Mouse (Mus musculus) liver, postnatal 0 days (tissue): Measurements from ENCODE around the gene Il13.

Experiments used
- CTCF ChIP-seq: sonication (generic); IDR thresholded peaks from 2 replicates; pipeline ENCODE4 v1.5.1; 2016; ENCODE audit warnings: antibody characterized with exemption, low read depth
- EP300 ChIP-seq: IDR thresholded peaks from 2 replicates; pipeline ENCODE4 v1.6.1; 2016; ENCODE audit warnings: antibody characterized with exemption, low read depth, mild to moderate bottlenecking

DNA sequence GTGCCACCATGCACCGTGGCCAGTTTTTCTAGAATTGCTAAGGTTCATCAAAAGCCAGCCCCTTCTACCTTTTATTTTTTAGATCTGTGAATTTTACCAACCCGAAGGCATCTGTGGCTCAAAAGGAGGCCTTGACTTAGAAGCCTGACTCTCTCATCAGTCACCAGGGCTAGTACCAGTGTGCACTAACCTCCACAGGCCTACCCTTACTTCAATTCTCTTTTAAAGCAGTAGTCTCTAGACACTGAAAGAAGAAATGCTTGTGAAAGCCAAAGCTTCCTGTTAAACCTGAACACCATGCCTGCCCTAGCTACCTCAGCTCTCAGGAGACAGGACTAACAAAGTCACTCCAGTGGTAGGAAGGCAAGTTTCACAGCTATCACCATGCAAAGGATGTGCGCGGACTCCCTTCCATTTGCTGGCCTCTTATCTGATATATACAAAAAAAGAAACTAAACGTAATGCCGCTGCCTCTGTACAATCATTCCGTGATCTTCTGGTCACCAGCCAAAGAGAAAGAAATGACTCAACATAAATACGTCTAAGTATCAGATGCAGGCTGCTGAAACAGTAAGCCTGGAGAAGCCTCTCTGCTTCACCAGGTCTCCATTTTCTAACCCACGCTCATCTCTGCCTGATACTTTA, 22.2 kb upstream of the Il13 start:
- TF ChIP-seq CTCF, result no peak
- TF ChIP-seq EP300, result peak; percentile 47; the same call in 1 of the 2 replicates
